ENCODE assay signal across 29 mouse cellular contexts in the genomic region with DNA sequence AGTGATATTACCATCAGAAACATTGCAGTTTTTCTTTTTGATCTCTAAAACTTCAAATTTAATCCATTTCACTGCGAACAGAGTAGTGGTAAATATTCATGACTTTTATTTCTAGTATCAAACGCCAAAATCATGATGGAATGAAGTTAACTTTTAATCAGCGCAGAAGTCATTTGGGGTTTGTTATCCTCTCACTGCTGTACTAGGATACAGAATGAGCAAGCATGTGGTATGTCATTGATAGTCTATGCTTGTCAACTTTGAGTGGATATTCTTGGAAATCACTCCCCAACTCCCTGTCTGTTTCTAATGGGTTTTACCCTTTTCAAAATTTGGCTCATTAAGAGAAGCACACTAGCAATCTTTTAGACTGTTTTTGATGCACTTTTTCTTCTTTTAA.
"Had no signal": no experiment of that assay in that cellular context is flagged by ENCODE, and none has a peak within 500 bp of the region (broad histone marks: within the 10 kb centered on the region; RNA-seq: fewer than 3 reads in every experiment).

No protein-coding gene starts in this region.

- H3K27ac ChIP-seq: left cerebral cortex, adult 2 months; limb, embryonic 10.5 days; limb, embryonic 12.5 days; limb, embryonic 13.5 days; limb, embryonic 15.5 days; liver, embryonic 12.5 days; liver, embryonic 13.5 days; liver, embryonic 14.5 days; liver, embryonic 15.5 days; lung, embryonic 15.5 days; macrophage; midbrain, embryonic 12.5 days; midbrain, embryonic 13.5 days; neural tube, embryonic 12.5 days had no signal

- H3K4me1 ChIP-seq: limb, embryonic 10.5 days; limb, embryonic 12.5 days; limb, embryonic 13.5 days; limb, embryonic 15.5 days; liver, embryonic 12.5 days; liver, embryonic 13.5 days; liver, embryonic 15.5 days; lung, embryonic 15.5 days; megakaryocyte, embryonic 14.5 days; midbrain, embryonic 12.5 days; midbrain, embryonic 13.5 days; neural tube, embryonic 12.5 days had no signal

- ATAC-seq: liver, embryonic 12.5 days; liver, postnatal 0 days; lung, postnatal 0 days; midbrain, embryonic 13.5 days; midbrain, embryonic 16.5 days had no signal

- H3K4me3 ChIP-seq: left cerebral cortex, adult 2 months; limb, embryonic 10.5 days; limb, embryonic 12.5 days; limb, embryonic 13.5 days; limb, embryonic 15.5 days; liver, embryonic 12.5 days; liver, embryonic 13.5 days; liver, embryonic 15.5 days; lung, embryonic 15.5 days; megakaryocyte, embryonic 14.5 days; midbrain, embryonic 12.5 days; midbrain, embryonic 13.5 days; myocyte; neural tube, embryonic 12.5 days had no signal

- H3K36me3 ChIP-seq: limb, embryonic 10.5 days; limb, embryonic 12.5 days; limb, embryonic 13.5 days; limb, embryonic 15.5 days; liver, embryonic 12.5 days; liver, embryonic 13.5 days; liver, embryonic 15.5 days; lung, embryonic 15.5 days; midbrain, embryonic 12.5 days; midbrain, embryonic 13.5 days; neural tube, embryonic 12.5 days had no signal

- H3K27me3 ChIP-seq: limb, embryonic 12.5 days; limb, embryonic 13.5 days; limb, embryonic 15.5 days; liver, embryonic 12.5 days; liver, embryonic 13.5 days; liver, embryonic 15.5 days; lung, embryonic 15.5 days; megakaryocyte, embryonic 14.5 days; midbrain, embryonic 12.5 days; midbrain, embryonic 13.5 days; neural tube, embryonic 12.5 days had no signal

- H3K9me3 ChIP-seq: limb, embryonic 10.5 days; limb, embryonic 12.5 days; limb, embryonic 13.5 days; limb, embryonic 15.5 days; liver, embryonic 12.5 days; liver, embryonic 13.5 days; liver, embryonic 15.5 days; lung, embryonic 15.5 days; midbrain, embryonic 12.5 days; midbrain, embryonic 13.5 days; neural tube, embryonic 12.5 days had no signal

- H3K9ac ChIP-seq: limb, embryonic 12.5 days; limb, embryonic 13.5 days; limb, embryonic 15.5 days; liver, embryonic 12.5 days; liver, embryonic 13.5 days; liver, embryonic 14.5 days; liver, embryonic 15.5 days; liver, postnatal 0 days; lung, embryonic 14.5 days; lung, embryonic 15.5 days; midbrain, embryonic 12.5 days; midbrain, embryonic 13.5 days; neural tube, embryonic 12.5 days had no signal

- H3K4me2 ChIP-seq: limb, embryonic 12.5 days; limb, embryonic 13.5 days; limb, embryonic 15.5 days; liver, embryonic 11.5 days; liver, embryonic 12.5 days; liver, embryonic 13.5 days; liver, embryonic 15.5 days; lung, embryonic 14.5 days; lung, embryonic 15.5 days; midbrain, embryonic 12.5 days; midbrain, embryonic 13.5 days; neural tube, embryonic 12.5 days had no signal

- DNase-seq: left cerebral cortex, postnatal 4 days; liver; liver, embryonic 13.5 days; liver, postnatal 0 days; lung, adult 18-20 months; lung, adult 2 months; lung, embryonic 14.5 days; lung, postnatal 10 days; lung, postnatal 14 days; lung, postnatal 36 days; lung, postnatal 4 days had no signal
